Mouse (Mus musculus) right cerebral cortex, postnatal 14 days (tissue): ENCODE measurements at regions not wholly inside any gene's neighbourhood (a gene's known extent, or its start where the extent isn't known, plus 50 kb on each side); places are given as distances from the start of the nearest gene placed in this dataset.

ENCODE experiments used
- DNase-seq: peaks from one replicate; pipeline ENCODE4 v3.0.0; 2022

DNA sequence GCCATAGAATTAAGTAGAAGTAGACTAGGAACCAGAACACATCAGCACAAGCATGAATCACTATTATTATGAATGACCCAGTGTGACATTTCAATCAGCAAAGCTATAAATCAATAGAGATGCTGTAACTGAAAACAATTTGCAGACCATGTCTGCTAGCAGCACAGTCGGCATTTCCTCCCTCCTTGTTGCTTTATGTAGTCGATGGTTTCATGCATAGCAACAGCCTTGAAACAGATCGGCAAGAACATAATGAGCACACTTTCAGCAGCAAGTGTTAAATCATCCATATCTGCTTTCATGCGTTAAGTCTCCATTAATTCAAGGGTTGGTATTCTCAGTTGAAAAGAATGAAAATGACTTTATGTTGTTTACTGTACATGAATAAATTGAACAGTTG, 3669.2 kb downstream of the 9330182O14Rik start:
- DNase-seq: no peak
